Mouse (Mus musculus) thymus, postnatal 10 days (tissue): ENCODE results near the gene Il11.
"Not testable (repeated sequence)": the region's sequence is repeated elsewhere in the genome, so short reads cannot be mapped to it uniquely, and the experiment has no call there.

Experiments
- DNase-seq, 2 experiments: peaks; one replicate each; pipeline ENCODE4 v3.0.0; 2021; ENCODE audit warnings: low spot score in 2 of 2

Gene Il11

GRCm38 (mm10) chr7:4782759-4783158, at the start of gene Il11, which contains the start of gene Tmem190:
Gene Il11 (minus strand): TSS chr7:4782859.
Gene Tmem190 (plus strand): TSS chr7:4782937.
- no peak for DNase-seq

DNA sequence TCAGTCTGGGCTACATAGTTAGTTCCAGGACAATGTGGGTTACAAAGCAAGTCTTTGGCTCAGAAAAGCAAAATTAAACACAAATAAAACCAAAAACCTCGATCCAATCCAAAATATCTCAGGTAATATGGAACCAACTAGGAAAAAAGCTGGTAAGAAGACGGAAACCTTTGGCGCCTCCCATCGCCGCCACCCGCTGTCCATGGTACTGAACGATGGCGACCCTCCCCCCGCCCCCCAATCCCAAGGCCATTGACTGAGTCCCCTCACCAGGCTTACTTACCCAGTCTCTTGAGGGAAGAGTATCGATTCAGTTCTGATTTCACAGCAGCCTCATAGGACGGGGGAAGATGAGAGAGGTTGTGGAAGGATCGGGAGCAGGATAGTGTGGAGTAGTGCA, 47.8 kb upstream of the Il11 start:
- no peak for DNase-seq

DNA sequence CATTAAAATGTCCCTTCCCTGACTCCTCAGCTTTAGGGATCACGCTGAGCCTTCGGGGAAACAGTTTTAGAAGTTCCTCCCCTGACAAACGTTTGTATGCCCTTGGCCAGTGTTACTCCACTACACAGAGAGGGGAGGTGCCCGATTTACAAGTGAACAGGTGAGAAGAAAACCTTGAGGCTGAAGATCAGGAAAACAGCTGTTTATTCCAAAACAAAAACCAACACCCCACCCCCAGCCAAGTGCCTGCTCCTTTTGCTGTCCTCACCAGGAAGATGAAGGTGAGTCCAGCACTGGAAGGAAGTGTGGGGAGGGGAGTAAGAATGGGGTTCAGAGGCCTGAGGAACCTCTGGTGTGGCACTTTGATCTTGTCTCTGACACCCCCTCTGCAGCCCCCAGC, 42.7 kb upstream of the Il11 start:
- DNase-seq = no peak

DNA sequence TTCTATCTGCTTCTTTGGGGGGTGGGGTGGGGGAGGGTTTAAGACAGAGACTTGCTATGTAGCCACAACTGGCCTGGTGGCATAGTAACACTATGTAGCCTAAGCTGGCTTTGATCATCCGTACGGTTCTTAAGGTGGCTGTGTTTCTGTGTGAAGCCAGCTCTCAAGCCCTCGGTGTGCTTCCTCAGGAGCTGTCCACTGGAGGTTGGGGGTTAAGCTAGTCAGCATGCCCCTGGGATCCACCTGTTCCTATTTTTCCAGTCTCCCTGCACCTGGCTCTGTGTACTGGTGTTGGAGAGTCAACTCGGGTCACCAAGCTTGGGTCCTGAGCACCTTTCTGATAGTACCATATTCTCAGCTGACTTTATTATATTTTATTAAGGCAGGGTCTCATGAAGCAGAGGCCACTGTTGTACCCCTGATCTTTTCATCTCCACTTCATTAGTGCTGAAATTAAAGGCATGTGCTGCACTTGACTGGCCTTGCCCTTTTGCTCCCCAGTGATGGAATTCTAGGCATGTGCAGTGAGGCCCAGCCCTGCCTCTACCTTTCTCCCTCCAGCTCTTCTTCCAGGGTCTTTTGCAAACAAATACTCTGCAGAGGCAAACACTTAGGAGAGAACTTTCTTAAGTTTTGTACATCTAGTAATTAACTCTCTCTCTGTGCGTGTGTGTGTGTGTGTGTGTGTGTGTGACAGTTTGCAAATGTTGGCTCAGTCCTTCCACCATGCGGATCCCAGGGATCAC, 39.7 kb upstream of the Il11 start:
- no peak for DNase-seq

- DNase-seq = no peak
These were observed 39.0 kb upstream of the Il11 start for GRCm38 (mm10) chr7:4821690-4822089.

DNA sequence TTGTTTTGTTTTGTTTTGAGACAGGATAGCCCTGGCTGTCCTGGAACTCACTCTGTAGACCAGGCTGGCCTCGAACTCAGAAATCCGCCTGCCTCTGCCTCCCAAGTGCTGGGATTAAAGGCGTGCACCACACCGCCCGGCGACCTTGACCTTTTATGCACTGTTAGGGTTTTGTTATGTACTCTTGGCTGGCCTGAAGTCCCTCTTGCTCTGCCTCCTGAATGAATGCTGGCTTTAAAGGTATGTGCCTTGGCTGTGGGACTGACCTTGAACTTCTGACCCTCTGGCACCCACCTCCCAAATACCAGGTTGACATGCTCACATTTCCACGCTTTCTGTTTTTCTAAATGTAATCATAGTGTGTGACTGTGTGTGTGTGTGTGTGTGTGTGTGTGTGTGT, 38.3 kb upstream of the Il11 start:
- DNase-seq = not testable (repeated sequence)

DNA sequence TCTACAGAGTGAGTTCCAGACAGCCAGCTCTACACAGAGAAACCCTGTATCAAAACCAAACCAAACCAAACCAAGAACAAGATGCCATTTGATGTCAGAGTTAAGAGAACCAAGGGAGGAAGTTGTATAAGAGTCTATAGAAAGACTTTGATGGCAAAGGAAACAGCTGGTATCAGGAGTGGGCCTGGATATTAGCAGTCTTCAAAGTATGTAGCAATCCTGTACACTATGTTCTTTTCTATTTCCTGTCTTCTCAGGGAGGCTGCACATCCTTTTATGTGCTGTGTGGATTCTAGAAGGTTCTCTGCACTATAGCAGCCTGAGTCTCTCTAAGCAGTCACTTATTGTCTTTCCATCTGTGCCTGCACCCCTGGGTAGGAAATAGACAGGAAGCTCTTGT, 33.9 kb upstream of the Il11 start:
- no peak for DNase-seq

DNA sequence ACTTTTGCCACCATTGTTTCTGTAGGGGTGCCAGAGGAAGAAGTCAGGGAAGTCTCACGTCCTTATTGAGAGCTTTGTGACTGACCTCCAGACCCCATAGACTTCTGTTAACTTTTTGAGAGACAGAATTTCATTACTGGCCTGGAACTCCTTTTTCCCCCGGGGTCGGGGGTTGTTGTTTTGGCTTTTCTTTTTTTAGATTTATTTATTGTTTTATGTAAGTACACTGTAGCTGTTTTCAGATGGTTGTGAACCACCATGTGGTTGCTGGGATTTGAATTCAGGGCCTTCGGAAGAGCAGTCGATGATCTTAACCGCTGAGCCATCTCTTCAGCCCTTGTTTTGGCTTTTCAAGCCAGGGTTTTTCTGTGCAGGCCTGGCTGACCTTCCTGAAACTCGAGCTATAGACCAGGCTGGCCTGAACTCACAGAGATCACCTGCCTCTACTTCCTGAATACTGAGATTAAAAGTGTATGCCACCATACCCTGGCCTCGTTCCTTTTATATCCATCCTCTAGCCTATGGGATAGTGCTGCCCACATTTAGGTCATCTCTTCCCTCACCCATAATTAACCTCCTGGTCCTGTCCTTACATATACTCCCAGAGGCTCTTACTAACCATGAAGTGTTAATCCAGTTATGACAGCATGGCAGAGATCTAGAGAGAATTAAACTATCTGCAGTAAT, 30.6 kb upstream of the Il11 start:
- no peak for DNase-seq

GRCm38 (mm10) chr7:4812303-4813104, 29.8 kb upstream of the Il11 start, which contains the start of gene Ube2s:
Gene Ube2s (minus strand): TSS chr7:4812590.
- peak; percentile 98 to 99 for DNase-seq

DNA sequence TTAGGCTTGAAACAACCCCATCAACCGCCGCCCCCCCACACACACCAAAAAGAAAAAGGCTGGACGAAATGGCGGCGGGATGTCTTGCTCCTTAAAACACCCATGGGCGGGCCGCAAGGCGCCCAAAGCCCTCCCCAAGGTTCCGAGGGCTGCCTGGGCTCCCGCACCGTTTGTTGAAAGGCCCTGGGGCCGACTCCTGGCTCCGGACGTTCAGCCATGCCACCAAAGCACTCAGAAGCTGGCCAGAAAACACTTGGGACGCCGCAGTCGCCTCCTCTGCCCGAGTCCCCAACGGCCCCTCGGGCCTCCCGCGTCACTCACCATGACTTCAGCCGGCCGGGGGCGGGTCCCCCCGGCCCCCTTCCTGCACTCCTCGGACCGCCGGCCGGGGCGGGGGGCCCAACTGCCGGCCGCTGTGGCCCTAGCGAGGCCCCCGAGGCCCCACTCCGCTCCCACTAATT, 29.2 kb upstream of the Il11 start:
- peak; percentile 34 to 56 for DNase-seq

DNA sequence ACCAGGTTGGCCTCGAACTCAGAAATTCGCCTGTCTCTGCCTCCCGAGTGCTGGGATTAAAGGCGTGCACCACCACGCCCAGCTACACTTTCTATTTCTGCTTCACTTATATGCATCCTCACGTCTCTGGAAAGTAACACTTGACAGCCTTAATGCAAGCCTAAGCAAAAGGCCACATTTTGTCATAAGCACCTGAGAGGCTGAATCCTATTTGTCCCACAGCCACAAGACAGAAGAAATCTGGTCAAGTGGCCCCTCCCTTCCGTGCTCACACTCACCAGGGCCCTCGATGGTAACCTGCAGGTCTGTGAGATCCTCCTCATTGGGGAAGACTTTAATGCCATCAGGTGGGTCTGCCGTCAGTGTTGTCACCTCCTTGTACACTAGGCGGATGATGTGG, 28.5 kb upstream of the Il11 start:
- not testable (repeated sequence) for DNase-seq

DNA sequence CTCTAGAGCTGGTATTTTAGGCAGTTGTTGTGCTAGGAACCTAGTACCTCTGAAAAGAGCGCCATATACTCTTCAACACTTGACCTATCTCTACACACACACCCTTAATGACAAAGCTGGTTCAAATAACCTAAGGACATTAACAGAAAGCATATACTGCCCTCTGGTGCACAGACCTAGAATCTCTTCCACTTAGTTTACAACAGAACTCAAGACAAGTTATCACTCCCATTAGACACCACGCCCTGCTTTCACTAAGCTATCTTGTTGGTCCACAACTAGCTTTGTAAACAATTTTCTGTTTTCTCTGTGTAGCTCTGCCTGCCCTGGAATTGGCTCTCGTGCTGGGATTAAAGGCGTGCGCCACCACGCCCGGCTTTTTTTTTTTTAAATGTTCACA, 24.1 kb upstream of the Il11 start:
- peak in 1 of 2 experiments; percentile 36 for DNase-seq

DNA sequence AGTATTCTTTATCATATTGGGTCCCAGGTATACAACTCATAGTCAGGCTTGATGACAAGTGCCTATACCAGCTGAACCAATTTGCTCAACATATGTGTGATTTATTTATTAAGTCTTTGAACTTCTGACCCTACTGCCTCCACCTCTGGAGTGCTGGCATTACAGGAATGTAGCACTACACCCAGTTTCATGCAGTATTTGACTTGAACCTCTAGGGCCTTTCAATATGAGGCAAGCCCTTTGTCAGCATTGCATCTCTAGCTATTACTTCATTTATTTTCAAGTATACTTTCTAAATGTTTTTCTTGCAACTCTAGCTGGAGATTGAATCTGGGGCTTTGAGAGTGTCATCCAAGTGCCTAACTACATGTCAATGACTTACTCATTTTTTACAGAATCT, 19.6 kb upstream of the Il11 start:
- no peak for DNase-seq

- DNase-seq = no peak
These were observed 13.2 kb upstream of the Il11 start for GRCm38 (mm10) chr7:4795767-4796433.

DNA sequence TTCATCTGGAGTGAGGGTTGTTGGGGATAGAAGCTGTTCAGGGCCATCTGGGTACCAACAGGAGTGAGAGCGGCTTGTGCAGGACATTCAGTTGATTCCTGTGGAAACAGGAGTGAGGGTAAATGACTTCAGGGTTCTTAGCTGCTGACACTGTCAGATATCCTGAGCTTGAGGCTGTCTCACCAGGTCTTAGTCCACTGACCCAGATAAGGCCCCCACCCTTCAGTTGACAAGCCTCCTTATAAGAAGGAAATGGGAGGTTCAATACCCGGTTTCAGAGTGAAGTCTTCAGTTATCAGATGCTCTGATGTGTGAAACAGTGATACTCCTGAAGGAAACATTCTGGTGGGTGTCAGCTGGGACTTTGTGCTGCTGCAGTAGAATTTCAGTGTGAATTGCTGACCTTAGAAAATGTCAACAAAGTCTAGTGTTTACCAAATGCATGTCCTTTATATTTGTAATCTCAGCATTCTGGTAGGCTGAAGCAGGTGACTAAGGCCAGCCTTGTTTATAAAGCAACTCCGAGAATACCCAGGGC, 12.0 kb upstream of the Il11 start:
- DNase-seq = no peak

DNA sequence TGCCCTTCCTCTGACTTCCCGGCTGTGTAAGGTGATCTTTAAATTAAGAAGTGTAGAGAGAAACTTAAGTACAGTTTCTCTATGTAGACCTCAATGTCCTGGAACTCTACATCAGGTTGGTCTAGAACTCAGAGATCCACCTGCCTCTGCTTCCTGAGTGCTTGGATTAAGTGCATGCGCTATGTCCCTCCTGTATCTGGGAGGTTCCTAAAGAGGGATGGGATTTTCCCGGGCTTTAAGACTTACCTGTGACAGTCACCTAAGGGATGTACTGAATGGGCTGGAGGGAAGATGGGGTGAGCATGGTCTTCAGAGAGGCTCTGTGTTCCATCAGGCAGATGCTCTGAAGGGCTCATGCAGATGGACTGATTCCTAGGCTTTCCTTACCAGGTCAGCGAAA, 11.0 kb upstream of the Il11 start:
- DNase-seq = no peak

DNA sequence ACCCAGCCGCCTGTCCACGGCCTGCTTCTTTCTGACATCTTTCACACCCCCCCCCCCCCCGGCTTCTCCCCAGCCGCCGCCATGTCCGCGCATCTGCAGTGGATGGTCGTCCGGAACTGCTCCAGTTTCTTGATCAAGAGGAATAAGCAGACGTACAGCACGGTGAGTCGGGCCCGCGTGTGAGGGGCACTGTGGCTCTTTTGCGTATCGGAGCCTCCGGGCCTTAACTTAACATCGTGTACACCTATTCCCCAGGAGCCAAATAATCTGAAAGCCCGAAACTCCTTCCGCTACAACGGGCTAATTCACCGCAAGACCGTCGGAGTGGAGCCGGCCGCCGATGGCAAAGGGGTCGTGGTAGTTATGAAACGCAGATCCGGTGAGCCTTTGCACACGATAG, 10.6 kb upstream of the Il11 start:
- not testable (repeated sequence) for DNase-seq

- DNase-seq = peak; percentile 91 to 92
These were observed 9.9 kb upstream of the Il11 start, which contains the start of gene Rpl28 for GRCm38 (mm10) chr7:4792278-4793212. Gene Rpl28 (plus strand): TSS chr7:4792874.

DNA sequence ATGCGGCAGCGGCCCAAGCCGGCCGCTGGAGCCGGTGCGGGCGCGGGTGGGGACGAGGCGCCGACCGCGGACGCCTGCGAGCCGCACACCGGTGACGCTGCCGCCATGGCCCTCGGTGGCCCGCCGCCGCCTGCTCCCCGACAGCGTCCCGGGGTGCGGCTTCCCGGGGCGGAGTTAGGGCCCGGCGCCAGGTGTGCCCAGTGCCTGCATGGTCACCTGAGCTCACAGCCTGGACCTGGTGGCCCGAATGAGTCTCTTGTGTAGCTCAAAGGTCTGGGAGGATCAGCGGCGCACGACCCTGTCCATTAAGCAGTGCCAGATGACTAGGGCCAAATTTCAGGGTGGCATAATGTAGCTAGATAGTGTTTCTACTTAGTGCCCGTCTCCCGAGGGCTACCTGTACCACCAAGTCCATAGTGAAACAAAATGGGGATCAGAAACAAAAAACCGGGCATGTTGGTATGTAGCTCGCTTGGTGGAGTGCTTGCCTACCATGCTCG, 6.8 kb upstream of the Il11 start, which contains the start of gene Tmem238:
Tmem238 (minus strand) TSS at position 221 of the 500 bp plus-strand sequence.
- no peak for DNase-seq
